Mouse (Mus musculus): ENCODE data around the gene Nkd1. TPM values are rescaled to one million over a fixed set of nuclear protein-coding genes. Genes with fewer than 3 reads are reported as not detected.

Gene Nkd1
- 1 to 10 TPM; 2.4 to 2.8 TPM for total RNA-seq (2021)
- long read RNA-seq, experiment 1, partial matches to known transcripts: 0 of 4 reads
- long read RNA-seq, experiment 1, other reads (novel, unspliced or antisense): 0 of 4 reads
- long read RNA-seq, experiment 2: 0 reads

GRCm38 (mm10) chr8:88520985-88521527 lies at the start of gene Nkd1:
Nkd1 (plus strand) TSS chr8:88521354.
- DNase-seq: peak; percentile 77 to 81

DNA sequence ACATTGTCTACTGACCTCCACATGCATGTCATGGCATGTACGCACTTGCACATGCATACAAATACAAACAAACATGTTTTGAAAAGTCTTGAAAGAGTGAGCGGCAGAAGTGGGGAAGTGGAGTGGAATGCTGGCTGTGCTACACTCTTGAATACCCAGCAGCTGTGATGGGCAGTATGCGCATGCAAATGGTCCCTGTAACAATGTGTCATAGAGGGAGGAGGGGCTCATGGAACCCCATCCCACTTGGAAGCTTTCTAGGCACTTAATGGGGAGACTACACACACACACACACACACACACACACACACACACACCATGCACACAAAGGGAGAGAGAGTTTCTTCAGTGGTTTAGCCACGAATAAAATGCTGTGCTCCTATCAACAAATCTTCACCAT lies 39.9 kb upstream of the Nkd1 start:
- no peak for DNase-seq

DNA sequence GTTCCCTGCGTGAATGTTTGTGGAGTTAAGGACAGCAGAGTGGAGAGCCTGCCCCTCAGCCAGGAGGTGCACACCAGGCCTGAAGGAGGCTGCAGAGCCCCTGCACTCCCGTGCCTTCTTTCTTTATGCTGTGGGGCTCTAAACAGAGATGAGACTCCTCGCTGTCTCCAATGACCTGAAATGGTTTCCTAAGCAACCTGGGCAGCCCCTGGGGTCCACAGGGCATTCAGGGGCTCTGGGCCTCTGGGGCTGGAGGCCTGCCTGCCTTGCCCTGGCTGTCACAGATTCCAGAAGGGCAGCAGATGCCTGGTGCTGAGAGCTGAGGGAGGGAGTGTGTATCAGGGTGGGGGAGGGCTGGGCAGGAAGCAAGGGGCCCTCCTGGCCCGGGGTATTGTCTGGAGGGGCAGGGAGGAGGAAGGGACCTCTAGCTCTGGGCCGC lies 32.7 kb upstream of the Nkd1 start:
- DNase-seq: no peak

GRCm38 (mm10) chr8:88494076-88494475 lies 27.1 kb upstream of the Nkd1 start:
- no peak for DNase-seq

DNA sequence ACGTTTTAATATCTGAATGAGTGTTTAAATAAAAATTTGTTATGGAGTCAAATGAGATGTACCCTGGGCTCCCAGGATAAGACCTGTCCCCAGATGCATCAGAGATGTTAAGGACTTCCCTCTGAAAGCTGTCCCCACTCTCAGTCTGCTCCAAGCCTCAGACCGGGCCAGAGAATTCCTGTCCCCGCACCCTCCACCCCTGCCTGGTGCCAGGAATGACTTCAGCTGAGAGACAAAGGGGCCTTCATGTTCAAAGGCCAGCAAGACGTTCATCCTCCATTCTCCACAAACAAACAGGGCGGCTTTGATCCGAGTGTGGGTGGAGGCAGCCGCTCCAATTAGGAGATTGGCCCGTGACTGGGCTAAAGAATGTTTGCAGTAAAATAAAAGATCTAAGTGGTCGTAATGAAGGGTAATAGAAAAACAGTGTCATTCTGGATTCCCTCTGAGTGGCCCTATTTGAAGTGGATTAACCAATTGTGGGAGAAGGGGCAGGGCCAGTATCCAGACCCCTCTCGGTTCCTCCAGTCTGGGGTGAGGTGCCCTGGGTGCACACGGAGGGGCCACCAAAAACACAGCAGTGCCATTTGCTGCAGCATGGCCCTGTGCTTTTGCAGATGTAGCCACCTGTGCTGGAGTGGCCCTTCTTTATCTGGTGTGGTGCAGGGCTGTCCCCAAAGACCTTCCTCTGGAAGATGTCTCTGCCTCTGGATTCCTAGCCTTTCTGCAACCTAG lies 25.9 kb upstream of the Nkd1 start:
- DNase-seq: no peak

DNA sequence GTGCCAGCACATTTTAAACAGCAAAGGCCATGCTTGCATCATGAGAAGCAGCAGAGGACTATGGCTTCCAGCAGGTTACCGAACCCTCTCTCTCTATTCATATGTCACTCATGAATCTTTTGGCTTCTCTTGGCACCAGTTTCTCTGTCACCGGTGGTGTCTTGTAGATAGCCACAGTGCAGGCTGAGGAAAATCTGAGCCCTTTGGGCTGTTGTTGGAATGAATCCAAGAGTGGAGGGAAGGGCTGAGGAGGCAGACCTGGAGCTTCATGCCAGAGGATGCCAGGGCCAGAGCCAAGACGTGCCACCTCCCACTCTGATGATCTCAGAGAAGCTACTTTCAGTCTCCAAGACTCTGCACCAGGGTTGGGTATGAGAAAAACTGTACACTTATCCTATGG lies 19.0 kb upstream of the Nkd1 start:
- no peak for DNase-seq

DNA sequence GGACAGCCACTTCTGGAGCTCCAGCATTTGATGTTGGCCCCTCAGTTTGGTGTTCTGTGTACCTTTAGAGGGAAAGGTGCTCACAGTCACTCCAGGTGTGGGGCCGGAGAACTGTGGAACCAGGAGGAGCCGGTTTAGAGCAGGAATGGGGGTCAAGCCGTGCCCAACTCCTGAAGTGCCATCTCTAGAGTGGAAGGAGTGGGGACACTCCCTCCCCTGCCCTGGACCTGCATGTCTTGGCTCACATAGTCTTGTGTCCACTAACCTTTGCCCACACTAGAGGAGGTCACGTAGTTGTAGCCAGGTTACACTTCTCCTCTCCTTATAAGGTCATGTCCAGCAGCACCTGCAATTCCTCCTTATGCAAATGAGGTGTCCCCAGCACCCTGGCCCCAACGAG lies 14.2 kb upstream of the Nkd1 start:
- no peak for DNase-seq

DNA sequence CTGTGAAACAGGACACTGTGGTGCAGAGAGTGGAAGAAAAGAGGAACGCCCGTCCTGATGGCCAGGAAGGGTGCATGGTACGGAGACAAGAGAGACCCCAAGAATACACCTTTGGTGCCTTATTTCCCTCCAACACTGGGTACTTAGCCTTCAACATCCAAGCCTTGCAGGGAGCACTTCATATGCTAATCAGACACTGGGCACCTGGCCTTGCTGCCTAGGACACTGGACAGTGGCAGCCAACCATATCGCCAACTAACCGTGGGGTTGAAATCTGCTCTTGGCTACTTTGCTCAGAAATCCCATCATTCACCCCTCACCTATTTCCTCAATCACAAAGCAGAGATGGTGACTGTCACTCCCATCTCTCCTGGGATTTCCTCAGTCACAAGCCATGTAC lies 10.1 kb upstream of the Nkd1 start:
- DNase-seq: no peak

GRCm38 (mm10) chr8:88512094-88512794 lies 8.9 kb upstream of the Nkd1 start:
- DNase-seq: no peak

DNA sequence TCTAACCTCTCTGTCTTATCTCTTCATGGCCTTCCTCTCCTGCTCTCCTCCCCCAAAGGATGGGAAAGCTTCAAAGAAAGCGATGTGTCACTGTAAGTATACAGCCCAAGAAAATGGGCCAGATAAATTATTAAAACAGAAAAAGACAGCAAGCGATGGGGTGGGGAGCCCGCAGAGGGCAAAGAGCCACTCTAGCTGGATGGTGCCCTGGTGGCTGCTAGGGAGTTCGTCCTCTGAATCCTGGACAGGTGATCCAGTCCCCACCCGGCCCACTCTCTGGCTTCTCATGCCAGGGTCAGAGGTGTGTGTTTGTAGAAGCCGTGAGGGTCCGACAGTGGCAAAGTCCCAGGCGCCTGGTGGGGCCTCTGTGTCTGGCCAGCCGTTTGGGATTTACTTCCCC lies 3.1 kb upstream of the Nkd1 start:
- no peak for DNase-seq

- no peak for DNase-seq
Observed at GRCm38 (mm10) chr8:88520381-88520780, 773 bp upstream of the Nkd1 start.

GRCm38 (mm10) chr8:88521541-88522414 lies 624 bp downstream of the Nkd1 start:
- DNase-seq: peak in 1 of 2 experiments; percentile 35

DNA sequence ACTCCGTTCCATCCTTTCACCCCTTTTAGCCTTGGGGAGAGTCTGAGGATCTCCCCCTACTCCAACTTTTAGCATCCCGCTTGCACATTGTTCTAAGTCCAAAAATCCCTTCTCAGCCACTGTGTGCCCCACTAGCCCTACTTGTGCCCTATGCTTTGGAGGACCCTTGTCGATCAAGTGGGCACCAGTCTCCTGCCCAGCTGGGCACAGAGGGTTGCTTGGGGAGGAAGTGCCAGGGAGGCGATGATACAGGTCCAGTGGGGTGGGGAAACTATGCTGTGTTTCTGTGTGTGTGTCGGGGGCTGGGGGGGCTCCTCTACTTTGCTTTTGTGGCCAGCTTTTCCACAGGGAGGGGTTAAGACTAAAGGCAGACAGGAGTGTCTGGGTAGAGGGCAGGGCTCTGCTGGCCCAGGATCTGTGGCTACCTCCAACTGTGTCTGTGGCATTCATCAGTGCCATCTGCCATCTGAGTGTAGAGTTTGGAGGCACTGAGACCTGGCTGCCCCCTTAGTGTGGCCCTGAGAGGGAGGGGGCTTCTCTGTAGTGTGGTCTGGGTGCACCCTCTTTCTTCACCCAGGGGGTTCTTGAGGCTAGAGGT lies 1.4 kb downstream of the Nkd1 start:
- DNase-seq: no peak

- no peak for DNase-seq
Observed at GRCm38 (mm10) chr8:88523621-88524020, 2.5 kb downstream of the Nkd1 start.

DNA sequence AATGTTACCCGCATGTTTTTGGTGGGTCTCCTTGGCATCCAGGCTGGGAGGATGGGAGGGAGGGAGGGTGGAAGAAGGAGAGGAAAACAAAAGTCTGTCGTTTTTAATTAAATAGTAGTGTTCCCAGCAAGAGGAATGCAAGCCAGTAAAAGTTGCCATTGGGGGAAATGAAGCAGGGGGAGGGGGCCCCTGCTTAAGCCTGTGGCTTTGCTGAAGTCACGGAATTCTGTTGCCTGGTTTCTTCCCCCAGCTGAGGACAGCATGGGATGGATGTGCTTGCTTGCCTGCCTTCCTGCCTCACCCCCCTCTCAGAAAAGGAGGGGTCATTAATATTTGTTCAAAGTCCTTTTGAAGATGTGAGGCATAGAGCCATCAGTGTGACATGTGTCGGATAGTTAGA lies 3.0 kb downstream of the Nkd1 start:
- no peak for DNase-seq

- DNase-seq: peak in 1 of 2 experiments; percentile 31
Observed at GRCm38 (mm10) chr8:88524851-88525250, 3.7 kb downstream of the Nkd1 start.

DNA sequence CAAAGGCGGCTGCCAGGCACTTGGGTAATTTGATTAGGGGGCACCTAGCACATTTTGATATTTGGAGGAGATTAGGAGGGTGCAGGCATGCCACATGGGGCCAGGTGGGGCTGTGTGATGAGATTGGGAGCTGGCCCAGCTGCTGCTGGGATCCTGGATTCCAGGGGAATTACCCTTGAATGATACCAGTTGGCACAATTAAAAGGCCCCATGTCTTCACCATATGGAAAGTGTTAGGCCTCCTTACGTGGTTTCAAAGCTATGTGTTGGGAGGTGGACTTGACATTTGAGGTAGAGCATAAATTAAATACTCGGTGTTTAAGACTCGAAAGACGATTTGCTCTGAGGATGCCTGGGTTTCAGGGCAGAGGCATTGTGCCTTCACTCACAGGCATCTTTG lies 5.1 kb downstream of the Nkd1 start:
- no peak for DNase-seq

DNA sequence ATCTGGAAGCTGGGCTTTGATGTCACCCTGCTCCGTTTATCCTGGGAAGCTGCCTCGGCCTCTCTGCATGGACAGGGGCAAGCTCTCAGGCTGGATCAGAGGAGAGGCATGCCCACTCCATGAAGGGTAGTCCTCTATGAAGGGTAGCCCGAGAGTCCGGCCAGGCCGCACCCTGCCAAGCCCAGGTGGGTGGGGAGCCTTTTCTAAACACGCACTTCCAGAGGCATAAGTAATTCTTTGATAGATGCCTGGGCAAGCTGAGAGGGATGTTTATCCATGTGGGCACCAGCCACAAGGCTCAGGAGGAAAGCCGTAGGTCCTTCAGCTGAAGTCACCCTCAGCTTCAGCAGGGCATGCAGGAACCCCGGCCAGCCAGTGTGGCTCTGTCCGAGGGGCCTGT lies 7.0 kb downstream of the Nkd1 start:
- DNase-seq: no peak

DNA sequence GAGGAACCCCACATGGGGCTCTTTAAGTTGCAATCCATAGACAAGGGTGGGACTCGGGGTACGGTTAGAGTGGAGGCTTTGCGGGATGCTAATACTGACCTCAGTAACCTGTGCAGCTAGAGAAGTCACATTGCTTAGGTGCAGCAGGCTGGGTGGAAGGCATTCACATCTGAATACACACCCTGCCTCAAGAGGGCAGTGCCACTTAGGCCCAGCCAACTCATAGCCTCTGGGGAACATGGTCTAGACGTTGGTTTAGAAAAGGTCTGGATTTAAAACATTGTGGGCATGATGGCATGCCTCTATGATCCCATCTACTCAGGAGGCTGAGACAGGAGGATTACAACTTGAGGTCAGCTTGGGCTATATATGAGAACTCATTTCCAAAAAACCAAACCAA lies 8.6 kb downstream of the Nkd1 start:
- no peak for DNase-seq

DNA sequence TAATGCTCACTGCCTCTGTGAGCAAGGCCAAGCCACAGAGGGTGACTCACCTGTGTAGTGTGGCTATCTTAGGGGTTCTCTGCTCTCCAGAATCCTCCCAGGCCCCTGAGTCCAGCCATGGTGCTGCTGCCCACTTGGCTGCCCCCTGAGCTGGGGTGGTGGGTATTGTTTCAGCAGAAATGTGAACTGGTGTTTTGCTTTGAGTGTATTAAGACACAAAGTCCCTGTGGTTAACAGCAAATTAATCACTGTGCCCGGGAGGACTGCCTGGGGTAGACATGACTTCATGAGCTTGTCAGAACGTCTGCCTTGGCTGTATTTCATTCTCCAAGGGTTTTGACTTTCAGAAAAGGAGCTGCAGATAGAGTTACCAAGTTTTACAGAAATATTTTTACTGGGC lies 15.9 kb downstream of the Nkd1 start:
- DNase-seq: no peak

DNA sequence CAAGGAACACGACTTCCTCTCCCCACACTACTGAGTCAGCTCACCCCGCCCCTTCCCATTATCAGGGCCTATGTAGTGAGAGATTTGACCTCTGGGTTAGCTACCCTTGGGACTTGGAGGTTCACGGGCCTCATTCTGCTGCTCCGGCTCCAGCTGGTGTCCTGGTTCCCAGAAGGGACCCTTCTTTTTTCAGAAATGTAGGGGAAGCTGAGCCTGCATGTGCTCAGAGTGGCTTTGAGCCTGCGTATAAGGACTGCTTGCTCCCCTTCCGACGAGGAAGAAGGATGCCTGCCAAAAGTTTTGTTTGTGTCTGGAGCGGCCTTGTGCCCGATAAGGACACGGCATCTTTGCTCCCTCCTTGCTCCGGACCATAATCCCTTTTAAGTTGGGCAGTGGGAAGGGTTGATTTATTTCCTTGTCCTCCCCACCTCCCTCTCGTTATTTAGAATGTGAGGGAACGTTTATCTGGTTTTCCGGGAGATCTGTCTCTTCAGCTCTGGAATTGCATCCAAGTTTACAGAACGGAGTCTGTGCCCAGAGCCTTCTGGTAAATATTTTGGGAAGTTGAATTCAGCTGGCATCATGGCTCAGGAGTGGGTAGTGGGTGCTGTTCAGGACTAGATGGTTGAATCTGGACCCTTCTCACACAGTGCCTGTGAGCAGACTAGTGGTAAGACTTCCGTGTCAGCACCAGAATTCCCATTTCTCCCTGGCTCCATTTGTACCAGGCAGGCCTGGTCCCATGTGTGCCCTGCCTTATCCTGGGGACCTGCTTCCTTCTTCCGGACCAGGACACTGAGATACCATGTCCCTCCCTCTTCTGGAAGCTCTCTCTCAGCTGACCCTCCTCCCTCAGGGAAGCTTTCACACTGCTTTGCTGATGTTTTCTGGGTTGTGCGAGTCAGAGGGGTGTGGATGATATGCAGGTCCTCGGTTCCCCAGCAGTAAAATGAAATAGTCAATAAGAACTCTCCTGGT lies 17.1 kb downstream of the Nkd1 start:
- DNase-seq: peak; percentile 53 to 62

Measured in heart, adult 18-20 months (tissue).